Mouse (Mus musculus): ENCODE measurements around the gene Map7d1.

- TF ChIP-seq CTCF (IDR thresholded peaks at IDR 0.05; ENCODE audit: control insufficient read depth, insufficient read depth, insufficient replicate concordance, low read depth, low read length) (no peak), POLR2A (IDR thresholded peaks at IDR 0.05; ENCODE audit: control insufficient read depth, low read depth, low read length) (no peak)
These were observed 18.9 kb upstream of the Map7d1 start for GRCm38 (mm10) chr4:126275081-126275480.

Measured in testis, adult 2 months (tissue).